Mouse (Mus musculus) midbrain, embryonic 14.5 days (tissue): ENCODE measurements at regions not wholly inside any gene's neighbourhood (a gene's known extent, or its start where the extent isn't known, plus 50 kb on each side); places are given as distances from the start of the nearest gene placed in this dataset.

ENCODE experiments used
- ATAC-seq: fragments of 200-750 bp; cut with Nextera tagmentation; 2 replicates; pipeline ENCODE4 v1.8.0; 2017; ENCODE audit warnings: moderate number of reproducible peaks, moderate library complexity; ENCODE audit not compliant: low FRiP score, low TSS enrichment
- DNase-seq: peaks from one replicate; pipeline ENCODE4 v3.0.0-alpha.2; 2015
- H3K27ac ChIP-seq: fragments of 300-500 bp; sonication (generic); replicated peaks from 2 replicates; pipeline ENCODE4 v1.5.1; 2014; ENCODE audit warnings: mild to moderate bottlenecking, low read depth, low read length, moderate library complexity
- H3K27me3 ChIP-seq: fragments of 300-500 bp; sonication (generic); 2 replicates; pipeline ENCODE4 v1.6.1; 2014; ENCODE audit warnings: low read length, control low read depth, mixed read lengths; ENCODE audit not compliant: control insufficient read depth, insufficient read depth
- H3K36me3 ChIP-seq: fragments of 300-500 bp; sonication (generic); 2 replicates; pipeline ENCODE4 v1.6.1; 2014; ENCODE audit warnings: low read length, control low read depth; ENCODE audit not compliant: control insufficient read depth, insufficient read depth
- H3K4me1 ChIP-seq: fragments of 300-500 bp; sonication (generic); 2 replicates; pipeline ENCODE4 v1.6.1; 2014; ENCODE audit warnings: mild to moderate bottlenecking, antibody characterized with exemption, low read length, control low read depth; ENCODE audit not compliant: control insufficient read depth, insufficient read depth
- H3K4me2 ChIP-seq: fragments of 300-500 bp; sonication (generic); 2 replicates; pipeline ENCODE4 v1.6.1; 2014; ENCODE audit warnings: mild to moderate bottlenecking, low read length, moderate library complexity
- H3K4me3 ChIP-seq: fragments of 300-500 bp; sonication (generic); replicated peaks from 2 replicates; pipeline ENCODE4 v1.5.1; 2014; ENCODE audit warnings: low read depth, low read length
- H3K9ac ChIP-seq: fragments of 300-500 bp; sonication (generic); replicated peaks from 2 replicates; pipeline ENCODE4 v1.6.1; 2014; ENCODE audit warnings: mild to moderate bottlenecking, low read length, moderate library complexity
- H3K9me3 ChIP-seq: fragments of 300-500 bp; sonication (generic); 2 replicates; pipeline ENCODE4 v1.6.1; 2016; ENCODE audit warnings: low read length, control low read depth, mixed read lengths; ENCODE audit not compliant: control insufficient read depth
- WGBS: fragments of 180-500 bp; shearing (Covaris S2); extraction: QIAGEN DNeasy Blood & Tissue Kit; methylation state at CpG from one replicate; pipeline ENCODE4 v1.1.7; 2014; 5-methylcytosine and 5-hydroxymethylcytosine counted together

DNA sequence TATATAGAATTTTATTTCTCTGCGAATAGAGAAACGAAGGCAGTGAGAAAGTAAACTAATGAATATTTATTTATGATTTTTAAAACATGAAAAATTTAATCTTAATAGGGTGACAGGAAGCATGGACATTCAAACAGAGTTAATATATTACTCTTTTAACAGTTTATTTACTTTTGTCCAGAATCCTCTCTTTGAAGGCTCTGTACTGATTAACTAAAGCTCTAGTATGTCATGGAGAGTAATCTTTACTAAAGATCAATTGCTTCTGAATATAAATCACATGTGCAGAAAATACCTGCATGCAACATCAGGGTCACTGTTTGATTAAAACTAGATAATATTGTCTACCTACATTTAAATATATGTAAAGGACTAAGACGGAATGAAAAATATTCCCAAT, 818.7 kb upstream of the Robo1 start:
- no peak overlapping the region for H3K4me2 ChIP-seq
- H3K27ac ChIP-seq = no peak overlapping the region
- no peaks in the 10 kb centered on the region for H3K27me3 ChIP-seq
- H3K4me3 ChIP-seq = no peak overlapping the region
- no peaks in the 10 kb centered on the region for H3K36me3 ChIP-seq
- DNase-seq (no peak), ATAC-seq (no peak)
- H3K9ac ChIP-seq = no peak overlapping the region
- H3K4me1 ChIP-seq = no peaks in the 10 kb centered on the region
- H3K9me3 ChIP-seq = no peaks in the 10 kb centered on the region
- 75% methylated on average over 3 of the region's 3 CpGs for WGBS

GRCm38 (mm10) chr16:71496478-71497198, 811.5 kb upstream of the Robo1 start:
- ATAC-seq (no peak), DNase-seq (peak; percentile 43)
- Histone ChIP-seq H3K27ac (no peak overlapping the region; the same call in 1 of the 2 replicates), H3K9me3 (no peaks in the 10 kb centered on the region), H3K27me3 (no peaks in the 10 kb centered on the region), H3K4me1 (no peaks in the 10 kb centered on the region), H3K36me3 (no peaks in the 10 kb centered on the region), H3K4me3 (no peak overlapping the region), H3K4me2 (no peak overlapping the region), H3K9ac (no peak overlapping the region)
- 56% methylated on average over 2 of the region's 2 CpGs for WGBS

- Histone ChIP-seq H3K9ac (no peak overlapping the region), H3K36me3 (no peaks in the 10 kb centered on the region), H3K4me1 (no peaks in the 10 kb centered on the region), H3K27ac (no peak overlapping the region; the same call in 1 of the 2 replicates), H3K9me3 (no peaks in the 10 kb centered on the region), H3K4me2 (no peak overlapping the region), H3K4me3 (no peak overlapping the region), H3K27me3 (no peaks in the 10 kb centered on the region)
- DNase-seq (peak; percentile 64), ATAC-seq (no peak; the same call in 1 of the 2 replicates)
- 13% methylated on average over 3 of the region's 3 CpGs for WGBS
Measured at GRCm38 (mm10) chr16:71497199-71497584, 810.9 kb upstream of the Robo1 start.

DNA sequence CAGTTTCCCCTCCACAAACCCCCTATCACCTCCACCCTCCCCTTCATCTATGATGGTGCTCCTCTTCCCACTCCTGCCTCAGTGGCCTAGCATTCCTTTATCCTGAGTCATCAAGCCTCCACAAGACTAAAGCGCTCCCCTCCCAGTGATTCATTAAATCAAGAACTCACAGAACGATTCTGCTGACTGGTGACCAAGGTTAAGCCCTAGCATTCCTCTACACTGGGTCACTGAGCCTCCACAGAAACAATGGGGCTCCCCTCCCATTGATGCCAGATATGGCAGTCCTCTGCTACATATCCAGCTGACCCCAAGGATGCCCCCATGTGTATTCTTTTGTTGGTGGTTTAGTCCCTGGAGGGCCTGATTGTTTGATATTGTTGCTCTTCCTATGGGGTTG, 796.7 kb upstream of the Robo1 start:
- ATAC-seq (no peak), DNase-seq (no peak)
- Histone ChIP-seq H3K27ac (no peak overlapping the region), H3K4me2 (no peak overlapping the region), H3K4me3 (no peak overlapping the region), H3K27me3 (no peaks in the 10 kb centered on the region), H3K36me3 (no peaks in the 10 kb centered on the region), H3K9ac (no peak overlapping the region), H3K4me1 (no peaks in the 10 kb centered on the region), H3K9me3 (no peaks in the 10 kb centered on the region)
- WGBS = 60% methylated on average over 2 of the region's 2 CpGs

- no peak for ATAC-seq
- no peaks in the 10 kb centered on the region for H3K9me3 ChIP-seq
- no peak overlapping the region for H3K4me3 ChIP-seq
Measured at GRCm38 (mm10) chr16:71539312-71539711, 768.8 kb upstream of the Robo1 start.

More at GRCm38 (mm10) chr16:71539312-71539711, 768.8 kb upstream of the Robo1 start:
- Histone ChIP-seq H3K9ac (no peak overlapping the region), H3K27ac (no peak overlapping the region), H3K36me3 (no peaks in the 10 kb centered on the region), H3K4me2 (no peak overlapping the region), H3K4me1 (no peaks in the 10 kb centered on the region), H3K27me3 (no peaks in the 10 kb centered on the region)
- no peak for DNase-seq
